Mouse (Mus musculus) lung, embryonic 15.5 days (tissue): ENCODE measurements around the gene Nudt17. TPM values are rescaled to one million over a fixed set of nuclear protein-coding genes. Genes with fewer than 3 reads are reported as not detected.
"Not testable (repeated sequence)": the region's sequence is repeated elsewhere in the genome, so short reads cannot be mapped to it uniquely, and the experiment has no call there.

Experiments used
- ATAC-seq: fragments of 200-750 bp; cut with Nextera tagmentation; 2 replicates; pipeline ENCODE4 v1.8.0; 2017; ENCODE audit warnings: moderate number of reproducible peaks, borderline replicate concordance; ENCODE audit not compliant: low FRiP score, low TSS enrichment; ENCODE audit errors: extremely low read depth
- H3K27ac ChIP-seq: fragments of 300-500 bp; sonication (generic); 2 replicates; pipeline ENCODE4 v1.5.1; 2015; ENCODE audit warnings: moderate library complexity, mild to moderate bottlenecking, inconsistent platforms
- H3K27me3 ChIP-seq: fragments of 300-500 bp; sonication (generic); 2 replicates; pipeline ENCODE4 v1.6.1; 2015; ENCODE audit warnings: inconsistent platforms
- H3K36me3 ChIP-seq: fragments of 300-500 bp; sonication (generic); 2 replicates; pipeline ENCODE4 v1.6.1; 2015; ENCODE audit warnings: inconsistent platforms
- H3K4me1 ChIP-seq: fragments of 300-500 bp; sonication (generic); 2 replicates; pipeline ENCODE4 v1.6.1; 2015; ENCODE audit warnings: inconsistent platforms
- H3K4me2 ChIP-seq: fragments of 300-500 bp; sonication (generic); 2 replicates; pipeline ENCODE4 v1.6.1; 2015; ENCODE audit warnings: inconsistent platforms, mild to moderate bottlenecking, moderate library complexity
- H3K4me3 ChIP-seq: fragments of 300-500 bp; sonication (generic); 2 replicates; pipeline ENCODE4 v1.5.1; 2015; ENCODE audit warnings: mild to moderate bottlenecking, inconsistent platforms
- H3K9ac ChIP-seq: fragments of 300-500 bp; sonication (generic); 2 replicates; pipeline ENCODE4 v1.6.1; 2015; ENCODE audit warnings: inconsistent platforms
- H3K9me3 ChIP-seq: fragments of 300-500 bp; sonication (generic); 2 replicates; pipeline ENCODE4 v1.6.1; 2016; ENCODE audit warnings: inconsistent platforms
- WGBS: fragments of 180-500 bp; shearing (Covaris S2); methylation state at CpG from one replicate; pipeline ENCODE4 v1.1.7; 2015; 5-methylcytosine and 5-hydroxymethylcytosine counted together
- polyA plus RNA-seq: library from polyadenylated mRNA; unstranded; fragments of >200 nt; fragmentation: Nextera tagmentation; extraction: Ambion mirVana; gene quantifications from 2 replicates; pipeline ENCODE4 v1.2.1, GENCODE M21; 2015

Gene Nudt17
- 7.7 and 8.5 TPM in 2 replicates for polyA plus RNA-seq

- H3K4me3 ChIP-seq = peak within 1 kb of the TSS; percentile 48
- H3K36me3 ChIP-seq = peaks cover 51% of the 10 kb centered on the region
- H3K9me3 ChIP-seq = no peaks in the 10 kb centered on the region
- no peak within 1 kb of the TSS for H3K27ac ChIP-seq
- peak; percentile 88 for ATAC-seq
- H3K27me3 ChIP-seq = peaks cover 8% of the 10 kb centered on the region
- peak within 1 kb of the TSS; percentile 68 for H3K9ac ChIP-seq
- peak within 1 kb of the TSS; percentile 97 for H3K4me2 ChIP-seq
- peaks cover 10% of the 10 kb centered on the region; the same call in 1 of the 2 replicates for H3K4me1 ChIP-seq
- 4% methylated on average over 42 of the region's 42 CpGs for WGBS
These were observed at the start of gene Nudt17 for GRCm38 (mm10) chr3:96707903-96708683. Gene Nudt17, minus strand, starts transcription at chr3:96708562.

- 70% methylated on average over 7 of the region's 7 CpGs for WGBS
- H3K9ac ChIP-seq = no peak overlapping the region
- H3K27me3 ChIP-seq = no peaks in the 10 kb centered on the region
- no peaks in the 10 kb centered on the region for H3K36me3 ChIP-seq
- H3K27ac ChIP-seq = no peak overlapping the region
- H3K4me2 ChIP-seq = no peak overlapping the region
- H3K4me1 ChIP-seq = no peaks in the 10 kb centered on the region
- H3K4me3 ChIP-seq = no peak overlapping the region
- no peak for ATAC-seq
- no peaks in the 10 kb centered on the region for H3K9me3 ChIP-seq
These were observed 49.3 kb upstream of the Nudt17 start for GRCm38 (mm10) chr3:96757691-96758090.

- H3K4me1 ChIP-seq = no peaks in the 10 kb centered on the region
- no peaks in the 10 kb centered on the region for H3K27me3 ChIP-seq
- no peak overlapping the region for H3K27ac ChIP-seq
- H3K9ac ChIP-seq = no peak overlapping the region
- no peak overlapping the region for H3K4me3 ChIP-seq
- H3K9me3 ChIP-seq = no peaks in the 10 kb centered on the region
- 84% methylated on average over 1 of the region's 1 CpGs for WGBS
- H3K36me3 ChIP-seq = no peaks in the 10 kb centered on the region
- ATAC-seq = no peak
- H3K4me2 ChIP-seq = no peak overlapping the region
These were observed 47.6 kb upstream of the Nudt17 start for GRCm38 (mm10) chr3:96755935-96756334.

GRCm38 (mm10) chr3:96746829-96747228 is 38.5 kb upstream of the Nudt17 start:
- H3K4me2 ChIP-seq = no peak overlapping the region
- no peaks in the 10 kb centered on the region for H3K9me3 ChIP-seq
- H3K4me1 ChIP-seq = no peaks in the 10 kb centered on the region
- 35% methylated on average over 1 of the region's 1 CpGs for WGBS
- no peak overlapping the region for H3K27ac ChIP-seq
- no peaks in the 10 kb centered on the region for H3K27me3 ChIP-seq
- ATAC-seq = no peak
- no peak overlapping the region for H3K4me3 ChIP-seq
- no peak overlapping the region for H3K9ac ChIP-seq
- H3K36me3 ChIP-seq = no peaks in the 10 kb centered on the region

GRCm38 (mm10) chr3:96744348-96744747 is 36.0 kb upstream of the Nudt17 start:
- no peak overlapping the region for H3K4me3 ChIP-seq
- WGBS = 86% methylated on average over 3 of the region's 3 CpGs
- no peak for ATAC-seq
- no peaks in the 10 kb centered on the region for H3K36me3 ChIP-seq
- H3K27ac ChIP-seq = no peak overlapping the region
- H3K4me2 ChIP-seq = no peak overlapping the region
- H3K9me3 ChIP-seq = no peaks in the 10 kb centered on the region
- H3K27me3 ChIP-seq = no peaks in the 10 kb centered on the region
- H3K4me1 ChIP-seq = no peaks in the 10 kb centered on the region
- no peak overlapping the region for H3K9ac ChIP-seq

GRCm38 (mm10) chr3:96740279-96740678 is 31.9 kb upstream of the Nudt17 start:
- H3K9ac ChIP-seq, H3K27me3 ChIP-seq, H3K4me1 ChIP-seq, H3K9me3 ChIP-seq, H3K27ac ChIP-seq, H3K4me2 ChIP-seq, ATAC-seq, H3K4me3 ChIP-seq, H3K36me3 ChIP-seq: not testable (repeated sequence)

GRCm38 (mm10) chr3:96737995-96738394 is 29.6 kb upstream of the Nudt17 start:
- no peaks in the 10 kb centered on the region for H3K27me3 ChIP-seq
- ATAC-seq = no peak
- no peak overlapping the region for H3K4me2 ChIP-seq
- WGBS = 81% methylated on average over 1 of the region's 1 CpGs
- H3K9ac ChIP-seq = no peak overlapping the region
- H3K4me1 ChIP-seq = no peaks in the 10 kb centered on the region
- no peaks in the 10 kb centered on the region for H3K9me3 ChIP-seq
- H3K27ac ChIP-seq = no peak overlapping the region
- H3K4me3 ChIP-seq = no peak overlapping the region
- H3K36me3 ChIP-seq = no peaks in the 10 kb centered on the region

GRCm38 (mm10) chr3:96737013-96737740 is 28.8 kb upstream of the Nudt17 start:
- H3K4me2 ChIP-seq = no peak overlapping the region
- no peaks in the 10 kb centered on the region for H3K36me3 ChIP-seq
- H3K27ac ChIP-seq = no peak overlapping the region
- no peaks in the 10 kb centered on the region for H3K4me1 ChIP-seq
- no peaks in the 10 kb centered on the region for H3K27me3 ChIP-seq
- 33% methylated on average over 1 of the region's 1 CpGs for WGBS
- H3K4me3 ChIP-seq = no peak overlapping the region
- H3K9ac ChIP-seq = no peak overlapping the region
- no peak for ATAC-seq
- H3K9me3 ChIP-seq = no peaks in the 10 kb centered on the region

- Histone ChIP-seq H3K27ac (no peak overlapping the region), H3K9me3 (no peaks in the 10 kb centered on the region), H3K27me3 (no peaks in the 10 kb centered on the region), H3K4me3 (no peak overlapping the region), H3K4me1 (0 out of 2 replicates have a peak, but pooled peaks cover 2% of the 10 kb centered on the region), H3K4me2 (no peak overlapping the region), H3K36me3 (no peaks in the 10 kb centered on the region), H3K9ac (no peak overlapping the region)
- no peak for ATAC-seq
- 85% methylated on average over 2 of the region's 2 CpGs for WGBS
These were observed 26.8 kb upstream of the Nudt17 start for GRCm38 (mm10) chr3:96735200-96735599.

- Histone ChIP-seq H3K36me3 (no peaks in the 10 kb centered on the region), H3K4me1 (peaks cover 10% of the 10 kb centered on the region; the same call in 1 of the 2 replicates), H3K4me2 (no peak overlapping the region), H3K27me3 (no peaks in the 10 kb centered on the region), H3K9me3 (no peaks in the 10 kb centered on the region), H3K4me3 (no peak overlapping the region), H3K27ac (no peak overlapping the region), H3K9ac (no peak overlapping the region)
- ATAC-seq = no peak
- WGBS = 94% methylated on average over 1 of the region's 1 CpGs
These were observed 25.6 kb upstream of the Nudt17 start for GRCm38 (mm10) chr3:96733984-96734383.

- no peak overlapping the region for H3K4me3 ChIP-seq
- H3K4me2 ChIP-seq = no peak overlapping the region
- 66% methylated on average over 5 of the region's 5 CpGs for WGBS
- no peaks in the 10 kb centered on the region for H3K36me3 ChIP-seq
- no peaks in the 10 kb centered on the region for H3K9me3 ChIP-seq
- H3K27me3 ChIP-seq = no peaks in the 10 kb centered on the region
- no peak overlapping the region for H3K9ac ChIP-seq
- no peak overlapping the region for H3K27ac ChIP-seq
- peaks cover 24% of the 10 kb centered on the region for H3K4me1 ChIP-seq
- ATAC-seq = no peak
These were observed 22.4 kb upstream of the Nudt17 start for GRCm38 (mm10) chr3:96730785-96731184.

GRCm38 (mm10) chr3:96729403-96729784 is 21.0 kb upstream of the Nudt17 start:
- peaks cover 24% of the 10 kb centered on the region for H3K4me1 ChIP-seq
- no peak overlapping the region for H3K4me3 ChIP-seq
- H3K9me3 ChIP-seq = no peaks in the 10 kb centered on the region
- H3K36me3 ChIP-seq = no peaks in the 10 kb centered on the region
- H3K27me3 ChIP-seq = no peaks in the 10 kb centered on the region
- H3K27ac ChIP-seq = no peak overlapping the region
- no peak overlapping the region for H3K4me2 ChIP-seq
- no peak overlapping the region for H3K9ac ChIP-seq
- 26% methylated on average over 3 of the region's 3 CpGs for WGBS
- no peak for ATAC-seq
